ENCODE assay signal across 8 mouse cellular contexts in the genomic region with DNA sequence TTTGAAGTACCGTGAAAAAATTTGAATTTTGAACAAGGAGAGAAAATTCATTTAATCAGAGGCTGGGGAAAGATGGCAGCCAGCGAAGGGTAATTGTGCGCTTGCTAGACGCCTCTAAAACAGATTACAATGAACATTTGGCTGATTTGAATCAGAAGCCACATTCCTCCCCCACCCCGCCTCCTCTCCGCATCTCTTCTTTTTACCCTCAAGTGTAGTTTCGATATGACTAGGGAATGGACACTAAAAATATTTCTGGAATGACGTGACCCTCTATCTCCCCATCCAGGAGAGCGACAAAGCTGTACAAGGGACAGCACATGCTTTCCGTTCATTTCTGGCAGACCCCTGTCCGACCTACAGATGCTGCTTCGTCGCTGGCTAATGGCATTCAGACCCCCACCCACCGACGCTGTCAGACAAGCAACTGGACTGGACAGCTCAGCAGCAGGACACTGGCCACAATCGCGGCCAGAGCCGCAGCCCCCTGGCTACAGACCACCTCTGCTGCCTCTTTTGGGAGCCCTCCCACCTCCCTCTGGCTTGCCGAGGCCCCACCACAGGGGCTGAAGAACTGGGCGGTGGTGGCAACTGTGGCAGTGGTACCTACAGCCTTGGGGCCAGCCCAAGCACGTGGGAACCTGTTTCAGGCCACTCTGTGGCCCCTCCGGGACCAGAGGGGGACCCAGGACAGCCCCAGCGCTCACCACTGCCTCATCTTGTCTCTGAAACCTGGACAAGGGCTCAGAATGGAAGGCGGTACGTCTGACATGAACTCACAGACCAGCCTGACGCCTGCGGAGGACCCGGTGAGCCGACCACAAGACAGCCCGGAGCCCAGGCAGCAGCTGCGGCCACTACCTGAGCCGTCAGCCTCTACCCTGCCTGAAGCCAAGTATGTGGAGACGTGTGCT. TPM values are rescaled to one million over a fixed set of nuclear protein-coding genes. Genes with fewer than 3 reads are reported as not detected.
A peak's percentile ranks its signal among the peaks of the same experiment; 100 is the strongest.
DNase-seq lines count a peak whose midpoint lies in the region; ATAC-seq and TF ChIP-seq lines count a peak whose summit lies in the region.

A gene (plus strand): TSS at position 321 of the 914 bp plus-strand sequence.

- no peak within 1 kb of the TSS for H3K4me2 ChIP-seq in forebrain, embryonic 13.5 days
- no peak within 1 kb of the TSS for H3K4me2 ChIP-seq in forebrain, embryonic 11.5 days (ENCODE audit: low read depth, low read length, severe bottlenecking)
- peak within 1 kb of the TSS; percentile 55 for H3K4me2 ChIP-seq in CH12.LX (ENCODE audit: insufficient read depth, low read depth, poor library complexity, severe bottlenecking)
- peak within 1 kb of the TSS; percentile 48; the same call in 1 of the 2 replicates for H3K4me2 ChIP-seq in hindbrain, postnatal 0 days (ENCODE audit: low read depth, low read length)

- TF ChIP-seq CTCF in CH12.LX (conservative IDR thresholded peaks at IDR 0.05 in 1 of 2, IDR thresholded peaks at IDR 0.05 in 1 of 2; ENCODE audit: low read depth in 2 of 2, low read length in 2 of 2): no peak
- no peak for TF ChIP-seq CTCF in hindbrain, postnatal 0 days (IDR thresholded peaks at IDR 0.05; ENCODE audit: low read depth)

- no peaks in the 10 kb centered on the region for H3K36me3 ChIP-seq in forebrain, embryonic 13.5 days (ENCODE audit: poor library complexity, severe bottlenecking)
- H3K36me3 ChIP-seq in forebrain, embryonic 11.5 days (ENCODE audit: control insufficient read depth, insufficient read depth, low read length): no peaks in the 10 kb centered on the region
- no peaks in the 10 kb centered on the region for H3K36me3 ChIP-seq in CH12.LX (replicated peaks in 1 of 2; ENCODE audit: control insufficient read depth in 1 of 2, insufficient read depth in 1 of 2, low read length in 1 of 2)
- H3K36me3 ChIP-seq in hindbrain, postnatal 0 days (ENCODE audit: insufficient read depth, low read length): no peaks in the 10 kb centered on the region

- WGBS in forebrain, embryonic 13.5 days: 77% methylated on average over 33 of the region's 33 CpGs
- 82% methylated on average over 32 of the region's 33 CpGs for WGBS in forebrain, embryonic 11.5 days
- 55% methylated on average over 33 of the region's 33 CpGs for WGBS in hindbrain, postnatal 0 days

- peak within 1 kb of the TSS; percentile 6; the same call in 1 of the 2 replicates for H3K27ac ChIP-seq in forebrain, embryonic 13.5 days
- H3K27ac ChIP-seq in forebrain, embryonic 11.5 days (ENCODE audit: low read depth, low read length): no peak within 1 kb of the TSS
- peak within 1 kb of the TSS; percentile 48 for H3K27ac ChIP-seq in CH12.LX (ENCODE audit: insufficient read depth, low read depth)
- no peak within 1 kb of the TSS for H3K27ac ChIP-seq in hindbrain, postnatal 0 days

- TF ChIP-seq POLR2A in CH12.LX (IDR thresholded peaks at IDR 0.05; ENCODE audit: low read depth, low read length): peak; percentile 44; the same call in 1 of the 2 replicates

- H3K4me1 ChIP-seq in forebrain, embryonic 13.5 days: peaks cover 21% of the 10 kb centered on the region
- H3K4me1 ChIP-seq in forebrain, embryonic 11.5 days (replicated peaks; ENCODE audit: control insufficient read depth, insufficient read depth, low read length): no peaks in the 10 kb centered on the region
- H3K4me1 ChIP-seq in CH12.LX (ENCODE audit: control insufficient read depth in 1 of 2, insufficient read depth in 2 of 2): peaks cover 31 to 51% of the 10 kb centered on the region in 2 experiments
- H3K4me1 ChIP-seq in hindbrain, postnatal 0 days (ENCODE audit: insufficient read depth, low read length): 0 out of 2 replicates have a peak, but pooled peaks cover 5% of the 10 kb centered on the region

- no peaks in the 10 kb centered on the region for H3K27me3 ChIP-seq in forebrain, embryonic 13.5 days
- H3K27me3 ChIP-seq in forebrain, embryonic 11.5 days (ENCODE audit: control insufficient read depth, insufficient read depth, low read length): no peaks in the 10 kb centered on the region
- peaks cover 22% of the 10 kb centered on the region for H3K27me3 ChIP-seq in CH12.LX (replicated peaks)
- H3K27me3 ChIP-seq in hindbrain, postnatal 0 days (ENCODE audit: insufficient read depth, low read length): no peaks in the 10 kb centered on the region; the same call in 1 of the 2 replicates

- in situ Hi-C loops in CH12.LX (cut with MboI; ENCODE audit: low pct_ligation_motif_present, low pct_unique_long_range_greater_than_20kb, low sequenced_read_pairs): loop anchor here (5.0 kb wide), 2 partner anchors 63 to 67 kb away; no protein-coding TSS in a partner anchor

- H3K4me3 ChIP-seq in forebrain, embryonic 13.5 days: no peak within 1 kb of the TSS
- no peak within 1 kb of the TSS for H3K4me3 ChIP-seq in forebrain, embryonic 11.5 days (ENCODE audit: low read depth, low read length)
- peak within 1 kb of the TSS in 2 of 3 experiments; percentile 21 to 36 for H3K4me3 ChIP-seq in CH12.LX (replicated peaks in 1 of 3; ENCODE audit: low read depth in 2 of 3, low read length in 2 of 3, poor library complexity in 1 of 3)
- H3K4me3 ChIP-seq in hindbrain, postnatal 0 days (ENCODE audit: low read length): no peak within 1 kb of the TSS

- dilution Hi-C loops in CH12.LX (cut with MboI; ENCODE audit: extremely low pct_ligation_motif_present, extremely low pct_unique_long_range_greater_than_20kb, low sequenced_read_pairs): no loop called here

- DNase-seq in forebrain, embryonic 11.5 days (ENCODE audit: low spot score): no peak
- peak; percentile 95 for DNase-seq in CH12.LX (ENCODE audit: extremely low read depth)
- DNase-seq in gastrocnemius, postnatal 25 days: no peak
- no peak for DNase-seq in hindbrain, postnatal 0 days (ENCODE audit: low spot score)
- no peak for DNase-seq in urinary bladder, adult 2 months (ENCODE audit: low spot score)
- no peak for DNase-seq in spleen, adult 18-20 months

- H3K79me2 ChIP-seq in CH12.LX (replicated peaks; ENCODE audit: control insufficient read depth, extremely low read depth, insufficient read depth, poor library complexity, severe bottlenecking): no peaks in the 10 kb centered on the region

- H3K9ac ChIP-seq in forebrain, embryonic 13.5 days: no peak within 1 kb of the TSS
- H3K9ac ChIP-seq in forebrain, embryonic 11.5 days (ENCODE audit: low read length): no peak within 1 kb of the TSS
- peak within 1 kb of the TSS; percentile 13 for H3K9ac ChIP-seq in CH12.LX (ENCODE audit: insufficient read depth, low read depth)
- H3K9ac ChIP-seq in hindbrain, postnatal 0 days (replicated peaks; ENCODE audit: low read length): no peak within 1 kb of the TSS

- TF ChIP-seq EP300 in CH12.LX (IDR thresholded peaks at IDR 0.05; ENCODE audit: low read length): peak; percentile 92

- no peaks in the 10 kb centered on the region for H3K9me3 ChIP-seq in forebrain, embryonic 13.5 days (replicated peaks)
- no peaks in the 10 kb centered on the region for H3K9me3 ChIP-seq in forebrain, embryonic 11.5 days (ENCODE audit: control insufficient read depth, low read length)
- H3K9me3 ChIP-seq in CH12.LX (replicated peaks; ENCODE audit: low read length): peaks cover 2% of the 10 kb centered on the region
- H3K9me3 ChIP-seq in hindbrain, postnatal 0 days (ENCODE audit: low read length): no peaks in the 10 kb centered on the region

- ATAC-seq in forebrain, embryonic 13.5 days: no peak; the same call in 1 of the 2 replicates
- no peak for ATAC-seq in forebrain, embryonic 11.5 days (replicated peaks; ENCODE audit: low FRiP score)
- ATAC-seq in hindbrain, postnatal 0 days: peak; percentile 28; the same call in 1 of the 2 replicates
- ATAC-seq in activated CD4-positive, CD25-positive, alpha-beta regulatory T cell, adult 4 months: no peak

- TF ChIP-seq RAD21 in CH12.LX (IDR thresholded peaks at IDR 0.05; ENCODE audit: low read depth, low read length): no peak

TF ChIP-seq in CH12.LX, 34 proteins besides CTCF, POLR2A, EP300 and RAD21 (continues in another document):
- TF ChIP-seq HCFC1 (IDR thresholded peaks at IDR 0.05; ENCODE audit: low read depth, low read length) (peak; percentile 21), JUND (conservative IDR thresholded peaks at IDR 0.05; ENCODE audit: low read depth, low read length) (peak; percentile 98), ZC3H11A (IDR thresholded peaks at IDR 0.05; ENCODE audit: low read depth, low read length) (no peak), ETS1 (conservative IDR thresholded peaks at IDR 0.05; ENCODE audit: low read depth, low read length) (peak; percentile 85), JUN (IDR thresholded peaks at IDR 0.05; ENCODE audit: insufficient read depth, low read depth, low read length) (peak; percentile 97), PAX5 (IDR thresholded peaks at IDR 0.05; ENCODE audit: low read length) (no peak), ELF1 (IDR thresholded peaks at IDR 0.05; ENCODE audit: low read depth, low read length) (no peak), POLR2AphosphoS2 (IDR thresholded peaks at IDR 0.05; ENCODE audit: low read depth, low read length) (no peak), SMC3 (IDR thresholded peaks at IDR 0.05; ENCODE audit: low read depth, low read length) (no peak), MAX (IDR thresholded peaks at IDR 0.05; ENCODE audit: low read length) (peak; percentile 62), SIN3A (IDR thresholded peaks at IDR 0.05; ENCODE audit: low read length) (peak; percentile 38; the same call in 1 of the 2 replicates), MEF2A (IDR thresholded peaks at IDR 0.05; ENCODE audit: borderline replicate concordance, low read depth, low read length) (peak; percentile 97), MAZ (IDR thresholded peaks at IDR 0.05; ENCODE audit: low read depth, low read length) (peak; percentile 91), ZKSCAN1 (IDR thresholded peaks at IDR 0.05; ENCODE audit: borderline replicate concordance, low read depth, low read length) (no peak), CHD1 (IDR thresholded peaks at IDR 0.05; ENCODE audit: low read depth, low read length) (0 out of 2 replicates have a peak, but pooled peaks have one; percentile 24), MAFK (IDR thresholded peaks at IDR 0.05; ENCODE audit: insufficient replicate concordance, low read length) (0 out of 2 replicates have a peak, but pooled peaks have one; percentile 51), E2F4 (IDR thresholded peaks at IDR 0.05; ENCODE audit: insufficient replicate concordance, low read depth, low read length) (no peak)

RNA-seq across cellular contexts. Expression of the gene that starts here (rescaled TPM):
- 0.05 and 0.08 TPM in 2 replicates for polyA plus RNA-seq in forebrain, embryonic 13.5 days (2015; fragmentation: Nextera tagmentation; extraction: Ambion mirVana)
- polyA plus RNA-seq in forebrain, embryonic 11.5 days (2014; fragmentation: Nextera tagmentation; extraction: Ambion mirVana): 0.09 TPM in 1 of 2 replicates, not detected in the other
- total RNA-seq in CH12.LX (2012; rRNA removed): 1.3 and 2.0 TPM in 2 replicates
- 0.43 and 0.66 TPM in 2 replicates for total RNA-seq in CH12.LX (2014; rRNA removed)
- polyA plus RNA-seq in CH12.LX (2012; ENCODE audit: insufficient read length, low read depth): 2.3 and 2.6 TPM in 2 replicates
- 100 to 1,000 TPM; 158 to 162 TPM for total RNA-seq in gastrocnemius, postnatal 25 days (2021)
- 0.10 and 0.22 TPM in 2 replicates for total RNA-seq in hindbrain, postnatal 0 days (2014; rRNA removed)
- 0.05 and 0.09 TPM in 2 replicates for polyA plus RNA-seq in hindbrain, postnatal 0 days (2015; fragmentation: Nextera tagmentation; extraction: Ambion mirVana)
- 0.03 and 0.10 TPM in 2 replicates for polyA plus RNA-seq in urinary bladder, adult 2 months (2012; rRNA removed)
- polyA plus RNA-seq in activated CD4-positive, CD25-positive, alpha-beta regulatory T cell, adult 4 months (2017; shearing (Covaris generic)): not detected

Comparison
In these comparisons a context has a peak if more than half of its experiments do, and no peak if none do; other contexts are left out.
1. RNA of the gene that starts here (total RNA-seq): 158 to 162 TPM in gastrocnemius, postnatal 25 days; 0.43 to 2.0 TPM in CH12.LX and 0.10 to 0.22 TPM in hindbrain, postnatal 0 days; every median in the first group is over 10 times any median in the second.
2. H3K27ac ChIP-seq: peak in forebrain, embryonic 13.5 days (single experiment) and CH12.LX (single experiment); none in forebrain, embryonic 11.5 days (single experiment) and hindbrain, postnatal 0 days (single experiment).
3. Peak in ATAC-seq and H3K4me2 ChIP-seq in hindbrain, postnatal 0 days; RNA of the gene not detected or under 1 TPM.
4. H3K4me3 ChIP-seq: peak in CH12.LX (2 of 3); none in forebrain, embryonic 13.5 days (single experiment), forebrain, embryonic 11.5 days (single experiment) and hindbrain, postnatal 0 days (single experiment).